Mouse (Mus musculus) myocyte (in vitro differentiated cells): ENCODE data around the gene Psmc2. TPM values are rescaled to one million over a fixed set of nuclear protein-coding genes. Genes with fewer than 3 reads are reported as not detected.

Experiments
- H3K27me3 ChIP-seq: one replicate; pipeline ENCODE4 v1.6.1; 2011; ENCODE audit not compliant: control insufficient read depth, insufficient read depth, insufficient read length
- H3K36me3 ChIP-seq: one replicate; pipeline ENCODE4 v1.6.1; 2011; ENCODE audit not compliant: control insufficient read depth, insufficient read depth
- H3K4me2 ChIP-seq: one replicate; pipeline ENCODE4 v1.6.1; 2011; ENCODE audit warnings: low read depth, control low read depth
- H3K4me3 ChIP-seq: one replicate; pipeline ENCODE4 v1.5.1; 2011; ENCODE audit warnings: mild to moderate bottlenecking, control low read depth, moderate library complexity
- H3K79me2 ChIP-seq: one replicate; pipeline ENCODE4 v1.6.1; 2011; ENCODE audit not compliant: control insufficient read depth, insufficient read depth
- H3ac ChIP-seq: one replicate; pipeline ENCODE4 v1.6.1; 2011; ENCODE audit not compliant: control insufficient read depth, insufficient read length
- CEBPB ChIP-seq: IDR thresholded peaks from 2 replicates; pipeline ENCODE4 v1.6.1; 2011; ENCODE audit warnings: mild to moderate bottlenecking, moderate library complexity; ENCODE audit not compliant: poor library complexity, insufficient read depth, severe bottlenecking
- E2F4 ChIP-seq: IDR thresholded peaks from one replicate; pipeline ENCODE4 v1.6.1; 2011; ENCODE audit warnings: mild to moderate bottlenecking, control low read depth, moderate library complexity; ENCODE audit not compliant: insufficient read depth
- MAX ChIP-seq: IDR thresholded peaks from one replicate; pipeline ENCODE4 v1.6.1; 2011; ENCODE audit warnings: low read depth, mild to moderate bottlenecking, control low read depth
- MYOD1 ChIP-seq, 3 experiments: IDR thresholded peaks; one replicate each; pipeline ENCODE4 v1.6.1; 2011; ENCODE audit warnings: control low read depth in 2 of 3, low read depth in 2 of 3, mild to moderate bottlenecking in 2 of 3, moderate library complexity in 1 of 3; ENCODE audit not compliant: insufficient read length in 2 of 3, control insufficient read depth in 1 of 3
- MYOG ChIP-seq, 3 experiments: IDR thresholded peaks; one replicate each; pipeline ENCODE4 v1.6.1; 2011; ENCODE audit warnings: control low read depth in 2 of 3, low read depth in 2 of 3, mild to moderate bottlenecking in 2 of 3; ENCODE audit not compliant: insufficient read length in 2 of 3, control insufficient read depth in 1 of 3, insufficient read depth in 1 of 3
- POLR2A ChIP-seq: IDR thresholded peaks from one replicate; pipeline ENCODE4 v1.6.1; 2011; ENCODE audit warnings: low read depth, mild to moderate bottlenecking, control low read depth, moderate library complexity; ENCODE audit not compliant: insufficient read length
- POLR2AphosphoS2 ChIP-seq: IDR thresholded peaks from one replicate; pipeline ENCODE4 v1.6.1; 2011; ENCODE audit warnings: low read depth, control low read depth; ENCODE audit not compliant: insufficient read length
- REST ChIP-seq: IDR thresholded peaks from one replicate; pipeline ENCODE4 v1.6.1; 2011; ENCODE audit warnings: mild to moderate bottlenecking, control low read depth, moderate library complexity; ENCODE audit not compliant: insufficient read depth, insufficient read length
- SRF ChIP-seq: IDR thresholded peaks from one replicate; pipeline ENCODE4 v1.6.1; 2011; ENCODE audit warnings: low read depth; ENCODE audit not compliant: control insufficient read depth, insufficient read length
- TCF12 ChIP-seq: IDR thresholded peaks from one replicate; pipeline ENCODE4 v1.6.1; 2011; ENCODE audit warnings: mild to moderate bottlenecking, control low read depth; ENCODE audit not compliant: poor library complexity, insufficient read depth, severe bottlenecking
- TCF3 ChIP-seq: IDR thresholded peaks from one replicate; pipeline ENCODE4 v1.6.1; 2011; ENCODE audit warnings: low read depth, control low read depth; ENCODE audit not compliant: insufficient read length
- USF1 ChIP-seq: IDR thresholded peaks from one replicate; pipeline ENCODE4 v1.6.1; 2011; ENCODE audit warnings: low read depth, mild to moderate bottlenecking, control low read depth, moderate library complexity
- polyA plus RNA-seq: library from polyadenylated mRNA; unstranded; fragments of >200 nt; fragmentation: generic; extraction: Trizol; gene quantifications from one replicate; pipeline ENCODE4 v1.2.1, GENCODE M21; 2012; ENCODE audit warnings: missing spikeins

The Psmc2 gene
- polyA plus RNA-seq, 1 experiment, result 196 TPM

DNA sequence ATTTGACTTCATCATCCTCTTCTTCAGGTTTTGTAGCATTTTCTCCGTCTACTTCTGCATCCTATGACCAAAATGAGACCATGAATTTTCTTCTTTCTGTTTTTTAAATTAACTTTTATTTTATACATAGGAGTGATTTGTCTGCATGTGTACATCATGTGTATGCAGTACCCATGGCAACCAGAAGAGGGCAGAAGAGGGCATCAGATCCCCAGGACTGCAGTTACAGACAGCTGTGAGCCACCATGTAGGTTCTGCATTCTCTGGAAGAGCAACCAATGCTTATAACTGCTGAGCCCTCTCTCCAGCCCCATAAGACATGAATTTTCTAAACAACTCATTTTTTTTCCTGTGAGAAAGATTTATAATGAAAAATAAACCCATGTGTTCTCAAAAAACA is 28.9 kb downstream of the Psmc2 start:
- TF ChIP-seq USF1 (no peak), TCF3 (no peak), MYOD1 (IDR thresholded peaks at IDR 0.05; ENCODE audit: control insufficient read depth in 1 of 3, insufficient read length in 2 of 3, low read depth in 2 of 3) (no peak), TCF12 (no peak), POLR2A (no peak), E2F4 (no peak), POLR2AphosphoS2 (no peak), REST (no peak), MYOG (IDR thresholded peaks at IDR 0.05; ENCODE audit: control insufficient read depth in 1 of 3, insufficient read depth in 1 of 3, insufficient read length in 2 of 3, low read depth in 2 of 3) (no peak), SRF (no peak), CEBPB (no peak), MAX (no peak)
- Histone ChIP-seq H3ac (no peak overlapping the region), H3K27me3 (no peaks in the 10 kb centered on the region), H3K79me2 (no peaks in the 10 kb centered on the region), H3K36me3 (no peaks in the 10 kb centered on the region), H3K4me2 (no peak overlapping the region), H3K4me3 (no peak overlapping the region)

- no peaks in the 10 kb centered on the region for H3K79me2 ChIP-seq
- H3K4me3 ChIP-seq, result no peak overlapping the region
- TF ChIP-seq POLR2A, result no peak
- TF ChIP-seq TCF3, result no peak
- no peak for TF ChIP-seq CEBPB
- TF ChIP-seq MYOD1 (IDR thresholded peaks at IDR 0.05; ENCODE audit: control insufficient read depth in 1 of 3, insufficient read length in 2 of 3, low read depth in 2 of 3), result no peak
- TF ChIP-seq USF1, result no peak
- no peak for TF ChIP-seq E2F4
- no peak for TF ChIP-seq MAX
- no peak for TF ChIP-seq MYOG (IDR thresholded peaks at IDR 0.05; ENCODE audit: control insufficient read depth in 1 of 3, insufficient read depth in 1 of 3, insufficient read length in 2 of 3, low read depth in 2 of 3)
- TF ChIP-seq POLR2AphosphoS2, result no peak
- no peaks in the 10 kb centered on the region for H3K36me3 ChIP-seq
- H3K4me2 ChIP-seq, result no peak overlapping the region
- H3ac ChIP-seq, result no peak overlapping the region
- peaks cover 12% of the 10 kb centered on the region for H3K27me3 ChIP-seq
Measured at GRCm38 (mm10) chr5:21826370-21826769, 41.3 kb downstream of the Psmc2 start.

- H3K36me3 ChIP-seq, result no peaks in the 10 kb centered on the region
- no peak overlapping the region for H3ac ChIP-seq
- peaks cover 5% of the 10 kb centered on the region for H3K27me3 ChIP-seq
- H3K79me2 ChIP-seq, result no peaks in the 10 kb centered on the region
- no peak overlapping the region for H3K4me2 ChIP-seq
- TF ChIP-seq MYOG (IDR thresholded peaks at IDR 0.05; ENCODE audit: control insufficient read depth in 1 of 3, insufficient read depth in 1 of 3, insufficient read length in 2 of 3, low read depth in 2 of 3), result no peak
- TF ChIP-seq MYOD1 (IDR thresholded peaks at IDR 0.05; ENCODE audit: control insufficient read depth in 1 of 3, insufficient read length in 2 of 3, low read depth in 2 of 3), result no peak
- no peak for TF ChIP-seq SRF
- no peak for TF ChIP-seq REST
- no peak for TF ChIP-seq POLR2A
- H3K4me3 ChIP-seq, result no peak overlapping the region
Measured at GRCm38 (mm10) chr5:21827643-21828042, 42.6 kb downstream of the Psmc2 start.

- Histone ChIP-seq H3K27me3 (no peaks in the 10 kb centered on the region), H3K36me3 (no peaks in the 10 kb centered on the region), H3K4me3 (no peak overlapping the region), H3K4me2 (no peak overlapping the region), H3K79me2 (no peaks in the 10 kb centered on the region), H3ac (no peak overlapping the region)
- TF ChIP-seq MYOG (IDR thresholded peaks at IDR 0.05; ENCODE audit: control insufficient read depth in 1 of 3, insufficient read depth in 1 of 3, insufficient read length in 2 of 3, low read depth in 2 of 3) (no peak), CEBPB (no peak), TCF12 (no peak), TCF3 (no peak), MAX (no peak), SRF (no peak), MYOD1 (IDR thresholded peaks at IDR 0.05; ENCODE audit: control insufficient read depth in 1 of 3, insufficient read length in 2 of 3, low read depth in 2 of 3) (no peak), REST (no peak), POLR2AphosphoS2 (no peak), USF1 (no peak), E2F4 (no peak), POLR2A (no peak)
Measured at GRCm38 (mm10) chr5:21828855-21829254, 43.8 kb downstream of the Psmc2 start.

DNA sequence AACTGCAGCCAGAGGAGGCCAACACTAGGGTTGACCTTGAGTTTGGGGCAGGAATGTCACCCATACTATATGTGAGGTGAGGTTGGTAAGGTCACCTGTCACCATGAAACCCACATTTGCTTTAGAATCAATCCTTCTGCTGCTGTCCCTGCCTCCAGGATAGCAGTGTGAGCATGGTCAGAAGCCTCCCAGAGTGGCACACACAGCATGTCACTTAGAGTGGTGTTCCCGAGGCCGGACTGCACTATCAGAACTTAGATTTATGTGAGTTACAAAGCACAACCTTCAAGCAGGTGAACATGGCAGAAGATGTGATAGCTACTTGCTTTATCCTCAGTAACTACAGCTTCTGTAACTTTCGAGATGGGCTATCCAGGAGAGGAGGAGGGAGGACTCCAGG is 46.7 kb downstream of the Psmc2 start:
- H3K4me2 ChIP-seq, result no peak overlapping the region
- H3K36me3 ChIP-seq, result no peaks in the 10 kb centered on the region
- TF ChIP-seq MYOG (IDR thresholded peaks at IDR 0.05; ENCODE audit: control insufficient read depth in 1 of 3, insufficient read depth in 1 of 3, insufficient read length in 2 of 3, low read depth in 2 of 3) (no peak), POLR2A (no peak), REST (no peak), USF1 (no peak), CEBPB (no peak)
- no peaks in the 10 kb centered on the region for H3K79me2 ChIP-seq
- no peak overlapping the region for H3ac ChIP-seq
- H3K27me3 ChIP-seq, result no peaks in the 10 kb centered on the region
- no peak overlapping the region for H3K4me3 ChIP-seq
